Mouse (Mus musculus): Measurements from ENCODE around the gene Tead1. TPM values are rescaled to one million over a fixed set of nuclear protein-coding genes. Genes with fewer than 3 reads are reported as not detected.

Gene Tead1
- polyA plus RNA-seq, 1 experiment from 2014 or later, result 7.4 TPM

- ATAC-seq (replicated peaks; ENCODE audit: low FRiP score) (no peak), DNase-seq (ENCODE audit: low spot score) (no peak)
- Histone ChIP-seq H3K27me3 (replicated peaks; ENCODE audit: control insufficient read depth, insufficient read depth, low read length) (no peaks in the 10 kb centered on the region), H3K4me2 (no peak overlapping the region), H3K4me3 (ENCODE audit: low read depth, low read length) (no peak overlapping the region), H3K27ac (ENCODE audit: low read depth, low read length) (no peak overlapping the region), H3K9me3 (ENCODE audit: control insufficient read depth, low read length) (no peaks in the 10 kb centered on the region), H3K9ac (ENCODE audit: low read depth, low read length) (no peak overlapping the region), H3K4me1 (replicated peaks; ENCODE audit: control insufficient read depth, insufficient read depth, low read length) (peaks cover 14% of the 10 kb centered on the region), H3K36me3 (ENCODE audit: control insufficient read depth, insufficient read depth, low read length) (no peaks in the 10 kb centered on the region)
- 79% methylated on average over 8 of the region's 8 CpGs for WGBS
Measured at GRCm38 (mm10) chr7:112797526-112798321, 118.6 kb downstream of the Tead1 start.

GRCm38 (mm10) chr7:112801706-112802105 is 122.6 kb downstream of the Tead1 start:
- Histone ChIP-seq H3K4me1 (replicated peaks; ENCODE audit: control insufficient read depth, insufficient read depth, low read length) (peaks cover 18% of the 10 kb centered on the region), H3K27me3 (replicated peaks; ENCODE audit: control insufficient read depth, insufficient read depth, low read length) (no peaks in the 10 kb centered on the region), H3K9ac (ENCODE audit: low read depth, low read length) (no peak overlapping the region), H3K27ac (ENCODE audit: low read depth, low read length) (no peak overlapping the region), H3K9me3 (ENCODE audit: control insufficient read depth, low read length) (no peaks in the 10 kb centered on the region), H3K36me3 (ENCODE audit: control insufficient read depth, insufficient read depth, low read length) (no peaks in the 10 kb centered on the region), H3K4me2 (no peak overlapping the region), H3K4me3 (ENCODE audit: low read depth, low read length) (no peak overlapping the region)
- ATAC-seq (replicated peaks; ENCODE audit: low FRiP score), result peak; percentile 49; the same call in 1 of the 2 replicates
- no peak for DNase-seq (ENCODE audit: low spot score)
- 38% methylated on average over 8 of the region's 8 CpGs for WGBS

GRCm38 (mm10) chr7:112806718-112807400 is 127.7 kb downstream of the Tead1 start:
- DNase-seq (ENCODE audit: low spot score) (no peak), ATAC-seq (replicated peaks; ENCODE audit: low FRiP score) (no peak)
- Histone ChIP-seq H3K9me3 (ENCODE audit: control insufficient read depth, low read length) (no peaks in the 10 kb centered on the region), H3K4me3 (ENCODE audit: low read depth, low read length) (no peak overlapping the region), H3K4me1 (replicated peaks; ENCODE audit: control insufficient read depth, insufficient read depth, low read length) (peaks cover 9% of the 10 kb centered on the region), H3K9ac (ENCODE audit: low read depth, low read length) (no peak overlapping the region), H3K27ac (ENCODE audit: low read depth, low read length) (0 out of 2 replicates have a peak overlapping the region, but pooled peaks have one; percentile 26), H3K36me3 (ENCODE audit: control insufficient read depth, insufficient read depth, low read length) (no peaks in the 10 kb centered on the region), H3K27me3 (replicated peaks; ENCODE audit: control insufficient read depth, insufficient read depth, low read length) (no peaks in the 10 kb centered on the region), H3K4me2 (peak overlapping the region; percentile 46)
- 31% methylated on average over 2 of the region's 2 CpGs for whole genome bisulfite sequencing

GRCm38 (mm10) chr7:112807401-112807751 is 128.3 kb downstream of the Tead1 start:
- Histone ChIP-seq H3K9ac (ENCODE audit: low read depth, low read length) (no peak overlapping the region), H3K4me2 (peak overlapping the region; percentile 46), H3K4me3 (ENCODE audit: low read depth, low read length) (no peak overlapping the region), H3K27ac (ENCODE audit: low read depth, low read length) (0 out of 2 replicates have a peak overlapping the region, but pooled peaks have one; percentile 26), H3K9me3 (ENCODE audit: control insufficient read depth, low read length) (no peaks in the 10 kb centered on the region), H3K4me1 (replicated peaks; ENCODE audit: control insufficient read depth, insufficient read depth, low read length) (peaks cover 6% of the 10 kb centered on the region), H3K27me3 (replicated peaks; ENCODE audit: control insufficient read depth, insufficient read depth, low read length) (no peaks in the 10 kb centered on the region), H3K36me3 (ENCODE audit: control insufficient read depth, insufficient read depth, low read length) (no peaks in the 10 kb centered on the region)
- DNase-seq (ENCODE audit: low spot score), result no peak
- WGBS, result 18% methylated on average over 6 of the region's 6 CpGs
- ATAC-seq (replicated peaks; ENCODE audit: low FRiP score), result no peak

GRCm38 (mm10) chr7:112810752-112811151 is 131.6 kb downstream of the Tead1 start:
- no peak overlapping the region for H3K4me3 ChIP-seq (ENCODE audit: low read depth, low read length)
- WGBS, result 51% methylated on average over 7 of the region's 7 CpGs
- no peak overlapping the region for H3K27ac ChIP-seq (ENCODE audit: low read depth, low read length)
- DNase-seq (ENCODE audit: low spot score) (no peak), ATAC-seq (replicated peaks; ENCODE audit: low FRiP score) (no peak)
- peaks cover 6% of the 10 kb centered on the region; the same call in 1 of the 2 replicates for H3K4me1 ChIP-seq (replicated peaks; ENCODE audit: control insufficient read depth, insufficient read depth, low read length)
- no peaks in the 10 kb centered on the region for H3K9me3 ChIP-seq (ENCODE audit: control insufficient read depth, low read length)
- H3K36me3 ChIP-seq (ENCODE audit: control insufficient read depth, insufficient read depth, low read length), result no peaks in the 10 kb centered on the region
- H3K27me3 ChIP-seq (replicated peaks; ENCODE audit: control insufficient read depth, insufficient read depth, low read length), result no peaks in the 10 kb centered on the region
- no peak overlapping the region for H3K9ac ChIP-seq (ENCODE audit: low read depth, low read length)
- H3K4me2 ChIP-seq, result no peak overlapping the region

GRCm38 (mm10) chr7:112812037-112812775 is 133.1 kb downstream of the Tead1 start:
- WGBS, result 87% methylated on average over 10 of the region's 10 CpGs
- Histone ChIP-seq H3K9me3 (ENCODE audit: control insufficient read depth, low read length) (no peaks in the 10 kb centered on the region), H3K4me1 (replicated peaks; ENCODE audit: control insufficient read depth, insufficient read depth, low read length) (peaks cover 2% of the 10 kb centered on the region; the same call in 1 of the 2 replicates)

GRCm38 (mm10) chr7:112813163-112813562 is 134.0 kb downstream of the Tead1 start:
- H3K27ac ChIP-seq (ENCODE audit: low read depth, low read length), result no peak overlapping the region
- H3K36me3 ChIP-seq (ENCODE audit: control insufficient read depth, insufficient read depth, low read length), result no peaks in the 10 kb centered on the region
- DNase-seq (ENCODE audit: low spot score) (no peak), ATAC-seq (replicated peaks; ENCODE audit: low FRiP score) (no peak)
- H3K9me3 ChIP-seq (ENCODE audit: control insufficient read depth, low read length), result no peaks in the 10 kb centered on the region
- 88% methylated on average over 7 of the region's 7 CpGs for WGBS
- no peak overlapping the region for H3K9ac ChIP-seq (ENCODE audit: low read depth, low read length)
- no peak overlapping the region for H3K4me2 ChIP-seq
- H3K4me3 ChIP-seq (ENCODE audit: low read depth, low read length), result no peak overlapping the region
- no peaks in the 10 kb centered on the region; the same call in 1 of the 2 replicates for H3K4me1 ChIP-seq (replicated peaks; ENCODE audit: control insufficient read depth, insufficient read depth, low read length)
- no peaks in the 10 kb centered on the region for H3K27me3 ChIP-seq (replicated peaks; ENCODE audit: control insufficient read depth, insufficient read depth, low read length)

More at GRCm38 (mm10) chr7:112812037-112812775, 133.1 kb downstream of the Tead1 start:
- DNase-seq (ENCODE audit: low spot score), result no peak
- Histone ChIP-seq H3K4me3 (ENCODE audit: low read depth, low read length) (no peak overlapping the region), H3K9ac (ENCODE audit: low read depth, low read length) (no peak overlapping the region), H3K27me3 (replicated peaks; ENCODE audit: control insufficient read depth, insufficient read depth, low read length) (no peaks in the 10 kb centered on the region), H3K4me2 (no peak overlapping the region), H3K27ac (ENCODE audit: low read depth, low read length) (no peak overlapping the region), H3K36me3 (ENCODE audit: control insufficient read depth, insufficient read depth, low read length) (no peaks in the 10 kb centered on the region)
- ATAC-seq (replicated peaks; ENCODE audit: low FRiP score), result no peak

GRCm38 (mm10) chr7:112813731-112814306 is 134.7 kb downstream of the Tead1 start:
- ATAC-seq (replicated peaks; ENCODE audit: low FRiP score), result no peak

More at GRCm38 (mm10) chr7:112813731-112814306, 134.7 kb downstream of the Tead1 start:
- Histone ChIP-seq H3K9me3 (ENCODE audit: control insufficient read depth, low read length) (no peaks in the 10 kb centered on the region), H3K9ac (ENCODE audit: low read depth, low read length) (no peak overlapping the region), H3K27ac (ENCODE audit: low read depth, low read length) (no peak overlapping the region), H3K27me3 (replicated peaks; ENCODE audit: control insufficient read depth, insufficient read depth, low read length) (no peaks in the 10 kb centered on the region), H3K4me3 (ENCODE audit: low read depth, low read length) (no peak overlapping the region), H3K36me3 (ENCODE audit: control insufficient read depth, insufficient read depth, low read length) (no peaks in the 10 kb centered on the region), H3K4me1 (replicated peaks; ENCODE audit: control insufficient read depth, insufficient read depth, low read length) (no peaks in the 10 kb centered on the region; the same call in 1 of the 2 replicates), H3K4me2 (no peak overlapping the region)
- DNase-seq (ENCODE audit: low spot score), result no peak
- 83% methylated on average over 8 of the region's 8 CpGs for WGBS

Measured in liver, embryonic 11.5 days (tissue).